Mouse (Mus musculus) myocyte (in vitro differentiated cells): ENCODE measurements at regions not wholly inside any gene's neighbourhood (a gene's known extent, or its start where the extent isn't known, plus 50 kb on each side); places are given as distances from the start of the nearest gene placed in this dataset.

ENCODE experiments used
- H3K27me3 ChIP-seq: one replicate; pipeline ENCODE4 v1.6.1; 2011; ENCODE audit not compliant: control insufficient read depth, insufficient read depth, insufficient read length
- H3K36me3 ChIP-seq: one replicate; pipeline ENCODE4 v1.6.1; 2011; ENCODE audit not compliant: control insufficient read depth, insufficient read depth
- H3K4me2 ChIP-seq: one replicate; pipeline ENCODE4 v1.6.1; 2011; ENCODE audit warnings: low read depth, control low read depth
- H3K4me3 ChIP-seq: one replicate; pipeline ENCODE4 v1.5.1; 2011; ENCODE audit warnings: mild to moderate bottlenecking, control low read depth, moderate library complexity
- H3K79me2 ChIP-seq: one replicate; pipeline ENCODE4 v1.6.1; 2011; ENCODE audit not compliant: control insufficient read depth, insufficient read depth
- H3ac ChIP-seq: one replicate; pipeline ENCODE4 v1.6.1; 2011; ENCODE audit not compliant: control insufficient read depth, insufficient read length
- CEBPB ChIP-seq: IDR thresholded peaks from 2 replicates; pipeline ENCODE4 v1.6.1; 2011; ENCODE audit warnings: mild to moderate bottlenecking, moderate library complexity; ENCODE audit not compliant: poor library complexity, insufficient read depth, severe bottlenecking
- E2F4 ChIP-seq: IDR thresholded peaks from one replicate; pipeline ENCODE4 v1.6.1; 2011; ENCODE audit warnings: mild to moderate bottlenecking, control low read depth, moderate library complexity; ENCODE audit not compliant: insufficient read depth
- MAX ChIP-seq: IDR thresholded peaks from one replicate; pipeline ENCODE4 v1.6.1; 2011; ENCODE audit warnings: low read depth, mild to moderate bottlenecking, control low read depth
- MYOD1 ChIP-seq, 3 experiments: IDR thresholded peaks; one replicate each; pipeline ENCODE4 v1.6.1; 2011; ENCODE audit warnings: control low read depth in 2 of 3, low read depth in 2 of 3, mild to moderate bottlenecking in 2 of 3, moderate library complexity in 1 of 3; ENCODE audit not compliant: insufficient read length in 2 of 3, control insufficient read depth in 1 of 3
- MYOG ChIP-seq, 3 experiments: IDR thresholded peaks; one replicate each; pipeline ENCODE4 v1.6.1; 2011; ENCODE audit warnings: control low read depth in 2 of 3, low read depth in 2 of 3, mild to moderate bottlenecking in 2 of 3; ENCODE audit not compliant: insufficient read length in 2 of 3, control insufficient read depth in 1 of 3, insufficient read depth in 1 of 3
- POLR2A ChIP-seq: IDR thresholded peaks from one replicate; pipeline ENCODE4 v1.6.1; 2011; ENCODE audit warnings: low read depth, mild to moderate bottlenecking, control low read depth, moderate library complexity; ENCODE audit not compliant: insufficient read length
- POLR2AphosphoS2 ChIP-seq: IDR thresholded peaks from one replicate; pipeline ENCODE4 v1.6.1; 2011; ENCODE audit warnings: low read depth, control low read depth; ENCODE audit not compliant: insufficient read length
- REST ChIP-seq: IDR thresholded peaks from one replicate; pipeline ENCODE4 v1.6.1; 2011; ENCODE audit warnings: mild to moderate bottlenecking, control low read depth, moderate library complexity; ENCODE audit not compliant: insufficient read depth, insufficient read length
- SRF ChIP-seq: IDR thresholded peaks from one replicate; pipeline ENCODE4 v1.6.1; 2011; ENCODE audit warnings: low read depth; ENCODE audit not compliant: control insufficient read depth, insufficient read length
- TCF12 ChIP-seq: IDR thresholded peaks from one replicate; pipeline ENCODE4 v1.6.1; 2011; ENCODE audit warnings: mild to moderate bottlenecking, control low read depth; ENCODE audit not compliant: poor library complexity, insufficient read depth, severe bottlenecking
- TCF3 ChIP-seq: IDR thresholded peaks from one replicate; pipeline ENCODE4 v1.6.1; 2011; ENCODE audit warnings: low read depth, control low read depth; ENCODE audit not compliant: insufficient read length
- USF1 ChIP-seq: IDR thresholded peaks from one replicate; pipeline ENCODE4 v1.6.1; 2011; ENCODE audit warnings: low read depth, mild to moderate bottlenecking, control low read depth, moderate library complexity

DNA sequence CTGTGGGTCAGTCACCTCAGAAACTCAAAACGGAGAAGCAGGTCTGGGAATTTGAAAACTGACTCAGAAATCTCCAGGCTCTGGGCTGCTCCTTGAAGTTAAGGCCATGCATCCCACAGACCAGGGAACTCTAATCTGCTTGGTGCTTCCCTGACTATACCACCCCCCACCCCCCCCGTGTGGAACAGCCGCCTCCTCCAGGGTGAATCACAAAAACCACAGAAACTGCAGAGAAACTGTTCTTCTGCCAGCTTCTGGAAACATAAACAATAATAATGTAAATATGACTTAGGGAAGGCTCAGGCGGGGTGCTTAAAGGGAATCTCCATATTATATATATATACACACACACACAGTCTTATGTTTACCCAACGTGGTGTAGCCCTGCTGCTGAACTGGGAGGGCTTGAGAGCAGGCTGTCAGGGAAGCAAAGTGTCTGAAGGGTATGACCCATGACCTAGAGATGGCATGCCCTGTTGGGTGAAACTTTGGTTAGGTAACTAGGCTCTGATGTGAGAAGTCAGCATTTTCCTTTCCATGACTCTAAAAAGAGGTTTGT lies 371.3 kb upstream of the Maf start:
- H3K4me2 ChIP-seq, result peak overlapping the region; percentile 50
- no peak overlapping the region for H3ac ChIP-seq
- H3K36me3 ChIP-seq, result no peaks in the 10 kb centered on the region
- no peak overlapping the region for H3K4me3 ChIP-seq
- TF ChIP-seq POLR2A (no peak), TCF3 (no peak), USF1 (no peak), SRF (no peak), REST (no peak), MYOD1 (IDR thresholded peaks at IDR 0.05; ENCODE audit: control insufficient read depth in 1 of 3, insufficient read length in 2 of 3, low read depth in 2 of 3) (no peak), E2F4 (no peak), TCF12 (no peak), MYOG (IDR thresholded peaks at IDR 0.05; ENCODE audit: control insufficient read depth in 1 of 3, insufficient read depth in 1 of 3, insufficient read length in 2 of 3, low read depth in 2 of 3) (no peak), CEBPB (no peak), MAX (no peak), POLR2AphosphoS2 (no peak)
- no peaks in the 10 kb centered on the region for H3K79me2 ChIP-seq
- H3K27me3 ChIP-seq, result no peaks in the 10 kb centered on the region

DNA sequence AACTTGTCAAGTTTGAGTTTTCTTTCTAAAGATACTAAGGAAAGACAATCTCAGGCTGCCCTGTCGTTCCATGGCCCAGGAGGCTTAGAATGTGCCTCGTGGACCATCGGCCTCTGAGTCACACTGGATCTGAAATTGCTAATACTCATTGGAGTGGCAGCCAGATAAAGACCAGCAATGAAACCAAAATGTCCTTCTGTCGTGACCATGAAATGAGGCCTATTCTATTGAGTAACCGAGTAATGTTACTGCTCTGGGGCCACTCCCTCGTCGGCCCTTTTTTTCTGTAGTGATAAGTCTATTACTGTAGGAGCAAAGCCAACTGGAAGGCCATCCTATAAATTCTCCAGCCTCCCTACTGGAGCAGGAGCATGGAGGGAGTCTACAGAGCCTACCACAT lies 363.9 kb upstream of the Maf start:
- Histone ChIP-seq H3K79me2 (no peaks in the 10 kb centered on the region), H3K4me3 (no peak overlapping the region), H3K4me2 (no peak overlapping the region), H3ac (no peak overlapping the region), H3K27me3 (no peaks in the 10 kb centered on the region), H3K36me3 (no peaks in the 10 kb centered on the region)
- TF ChIP-seq E2F4, result no peak
- no peak for TF ChIP-seq TCF12
- TF ChIP-seq REST, result no peak
- no peak for TF ChIP-seq USF1
- TF ChIP-seq POLR2A, result no peak
- no peak for TF ChIP-seq POLR2AphosphoS2
- no peak for TF ChIP-seq MYOD1 (IDR thresholded peaks at IDR 0.05; ENCODE audit: control insufficient read depth in 1 of 3, insufficient read length in 2 of 3, low read depth in 2 of 3)

DNA sequence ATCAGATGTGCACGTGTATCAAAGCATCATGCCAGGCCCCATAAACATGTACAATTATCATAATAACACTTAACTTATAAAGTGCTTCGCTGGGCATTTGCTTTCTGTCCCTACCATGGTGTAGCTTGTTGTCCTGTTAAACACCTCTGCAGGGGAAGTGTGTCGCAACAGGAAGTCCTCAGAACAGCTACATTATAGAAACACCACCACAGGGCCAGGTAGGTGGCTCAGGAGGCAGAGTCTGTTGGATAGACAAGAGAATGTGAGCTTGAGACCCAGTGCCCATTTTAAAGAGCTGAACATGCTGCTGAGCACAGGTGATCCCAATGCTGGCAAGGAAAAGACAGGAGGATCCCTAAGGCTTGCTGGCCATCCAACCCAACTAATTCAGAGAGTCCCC lies 361.9 kb upstream of the Maf start:
- no peak overlapping the region for H3K4me2 ChIP-seq
- H3K36me3 ChIP-seq, result no peaks in the 10 kb centered on the region
- no peak overlapping the region for H3ac ChIP-seq
- H3K27me3 ChIP-seq, result no peaks in the 10 kb centered on the region
- no peaks in the 10 kb centered on the region for H3K79me2 ChIP-seq
- TF ChIP-seq MYOD1 (IDR thresholded peaks at IDR 0.05; ENCODE audit: control insufficient read depth in 1 of 3, insufficient read length in 2 of 3, low read depth in 2 of 3) (no peak), USF1 (no peak), POLR2AphosphoS2 (no peak), CEBPB (no peak), REST (no peak)
- H3K4me3 ChIP-seq, result no peak overlapping the region

DNA sequence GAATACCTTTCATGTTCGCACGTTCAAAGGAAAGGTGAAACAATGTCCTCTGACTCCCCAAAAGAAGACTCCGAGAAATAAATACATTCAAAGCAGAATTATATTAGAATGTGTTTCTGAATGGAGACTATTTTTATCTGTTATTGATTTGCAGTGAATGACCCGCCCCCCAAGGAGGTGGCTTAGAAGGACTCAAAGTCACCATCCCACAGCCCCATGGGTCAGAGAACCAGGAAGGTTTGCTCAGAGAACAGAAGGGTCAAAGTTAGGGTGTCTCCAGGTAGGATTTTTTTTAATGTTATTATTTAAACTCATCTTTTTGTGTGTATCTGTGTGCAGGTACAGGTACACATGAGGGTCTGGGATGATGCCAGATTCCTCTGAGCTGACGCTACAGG lies 360.4 kb upstream of the Maf start:
- no peak overlapping the region for H3ac ChIP-seq
- no peaks in the 10 kb centered on the region for H3K27me3 ChIP-seq
- TF ChIP-seq POLR2A (no peak), TCF12 (no peak), TCF3 (no peak), CEBPB (no peak), E2F4 (no peak), SRF (no peak), REST (no peak), POLR2AphosphoS2 (no peak), MYOG (IDR thresholded peaks at IDR 0.05; ENCODE audit: control insufficient read depth in 1 of 3, insufficient read depth in 1 of 3, insufficient read length in 2 of 3, low read depth in 2 of 3) (no peak), USF1 (no peak), MYOD1 (IDR thresholded peaks at IDR 0.05; ENCODE audit: control insufficient read depth in 1 of 3, insufficient read length in 2 of 3, low read depth in 2 of 3) (no peak), MAX (no peak)
- H3K4me3 ChIP-seq, result no peak overlapping the region
- no peaks in the 10 kb centered on the region for H3K79me2 ChIP-seq
- H3K36me3 ChIP-seq, result no peaks in the 10 kb centered on the region
- H3K4me2 ChIP-seq, result no peak overlapping the region

DNA sequence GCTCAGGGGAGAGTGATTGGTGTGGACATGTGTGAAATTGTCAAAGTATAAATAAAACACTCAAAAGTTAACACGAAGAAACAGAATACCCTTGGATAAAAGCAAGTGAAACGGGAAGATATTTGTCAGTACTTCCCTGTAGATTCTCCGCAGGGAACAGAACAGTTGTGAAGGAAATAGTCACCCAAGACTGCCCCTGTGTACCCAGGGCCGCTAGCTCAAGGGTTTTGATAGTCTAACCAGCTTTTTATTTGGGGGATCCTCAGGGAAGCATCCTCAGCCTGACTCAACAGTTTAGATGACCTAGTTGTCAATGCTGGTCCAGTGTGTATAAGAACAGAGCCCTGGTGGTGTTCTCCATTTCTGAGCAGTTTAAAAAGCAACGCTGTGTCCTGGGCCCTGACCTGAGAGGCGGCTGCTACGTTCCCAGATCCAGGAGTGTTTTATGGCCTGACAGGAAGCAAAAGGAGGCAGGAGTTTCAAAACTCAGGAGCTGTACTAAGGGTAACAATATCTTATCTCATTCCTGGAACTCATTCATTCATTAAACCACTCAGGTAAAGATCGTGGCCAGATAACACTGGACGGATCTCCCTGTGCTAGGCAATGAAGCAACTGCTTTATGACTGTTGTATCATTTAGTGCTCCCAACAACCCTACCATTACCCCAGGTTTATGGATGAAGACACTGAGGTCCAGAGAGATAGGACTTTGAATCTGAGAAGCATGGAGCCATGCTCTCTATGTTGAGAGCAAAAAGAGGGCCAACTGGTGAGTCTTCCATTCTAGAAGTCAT lies 359.8 kb upstream of the Maf start:
- no peak overlapping the region for H3K4me3 ChIP-seq
- no peaks in the 10 kb centered on the region for H3K79me2 ChIP-seq
- H3K4me2 ChIP-seq, result no peak overlapping the region
- TF ChIP-seq E2F4 (no peak), TCF3 (no peak), CEBPB (no peak), TCF12 (no peak), USF1 (no peak)
- no peak overlapping the region for H3ac ChIP-seq
- no peaks in the 10 kb centered on the region for H3K36me3 ChIP-seq
- no peaks in the 10 kb centered on the region for H3K27me3 ChIP-seq
